Mouse (Mus musculus) spleen, adult 2 months (tissue): Measurements from ENCODE around the gene Fmo6.

Source experiments
- CTCF ChIP-seq: fragments of 200-500 bp; IDR thresholded peaks from 2 replicates; pipeline ENCODE4 v1.5.1; 2011; ENCODE audit warnings: mild to moderate bottlenecking, inconsistent platforms; ENCODE audit not compliant: insufficient read depth, insufficient read length, insufficient replicate concordance; ENCODE audit errors: extremely low read depth
- POLR2A ChIP-seq: fragments of 200-500 bp; IDR thresholded peaks from 2 replicates; pipeline ENCODE4 v1.6.1; 2011; ENCODE audit warnings: low read depth, low read length, inconsistent platforms

GRCm38 (mm10) chr1:162887644-162888043, 49.7 kb downstream of the Fmo6 start:
- no peak for TF ChIP-seq CTCF
- no peak for TF ChIP-seq POLR2A
